Mouse (Mus musculus): ENCODE measurements around the gene Dnm3. TPM values are rescaled to one million over a fixed set of nuclear protein-coding genes. Genes with fewer than 3 reads are reported as not detected.

Gene Dnm3
- total RNA-seq, 1 experiment = 0.49 TPM

DNA sequence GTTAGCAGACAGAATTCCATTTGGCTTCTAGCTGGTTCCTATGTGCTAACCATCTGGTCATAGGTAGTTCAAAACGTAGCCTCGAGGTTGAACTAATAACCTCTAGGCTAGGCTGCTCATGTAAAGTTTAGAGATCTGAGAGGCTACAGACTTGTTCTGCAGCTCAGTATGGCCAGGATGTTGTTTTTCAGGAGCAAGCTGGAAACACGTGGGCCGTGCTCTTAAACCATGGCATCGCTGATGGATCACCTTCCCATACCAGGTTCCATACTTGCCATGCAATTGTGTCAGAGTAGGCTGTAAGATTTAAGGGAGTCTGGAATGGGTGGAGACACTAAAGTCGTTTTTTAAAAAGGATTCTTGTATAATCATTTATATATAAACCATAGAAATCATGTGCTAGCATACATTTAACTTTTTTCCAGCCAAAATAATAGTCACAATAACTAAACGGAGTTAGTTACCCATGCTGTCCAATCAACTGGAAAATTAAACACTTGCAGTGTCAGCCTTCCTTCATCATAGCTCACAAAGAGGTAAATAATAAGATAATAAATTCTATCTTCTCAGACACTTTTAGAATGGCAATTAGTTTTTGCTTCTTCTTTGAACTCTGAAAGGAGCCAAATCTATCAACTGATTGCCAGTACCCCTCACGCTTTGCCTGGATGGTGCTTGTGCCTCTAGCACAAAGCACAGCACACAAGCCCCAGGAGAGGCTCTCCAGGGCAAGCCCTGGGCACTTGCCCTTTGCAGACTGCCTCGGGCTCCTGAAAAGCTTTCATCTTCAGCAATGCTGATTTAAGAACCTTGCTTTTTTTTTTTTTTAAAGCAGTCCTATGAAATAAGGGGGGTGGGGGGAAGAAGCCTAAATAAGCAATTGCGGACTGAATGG, 486.9 kb downstream of the Dnm3 start:
- Histone ChIP-seq H3K4me1 (ENCODE audit: control insufficient read depth in 2 of 2, insufficient read depth in 2 of 2, low read length in 2 of 2, poor library complexity in 1 of 2) (no peaks in the 10 kb centered on the region), H3K9me3 (ENCODE audit: control insufficient read depth, insufficient read depth, low read depth, low read length) (no peaks in the 10 kb centered on the region), H3K9ac (ENCODE audit: insufficient read depth, low read depth, low read length, poor library complexity, severe bottlenecking) (no peak overlapping the region), H3K27ac (ENCODE audit: insufficient read depth, low read depth, low read length, poor library complexity, severe bottlenecking) (no peak overlapping the region), H3K36me3 (ENCODE audit: control insufficient read depth, insufficient read depth, low read length, poor library complexity, severe bottlenecking) (no peaks in the 10 kb centered on the region), H3K4me3 (ENCODE audit: insufficient read depth in 1 of 2, low read depth in 1 of 2, low read length in 2 of 2, poor library complexity in 1 of 2, severe bottlenecking in 1 of 2) (no peak overlapping the region)
- TF ChIP-seq ZC3H11A (IDR thresholded peaks at IDR 0.05; ENCODE audit: borderline replicate concordance, low read depth, low read length) (no peak), HCFC1 (IDR thresholded peaks at IDR 0.05; ENCODE audit: borderline replicate concordance, insufficient read depth, low read length) (no peak), MAFK (IDR thresholded peaks at IDR 0.05; ENCODE audit: insufficient read depth, low read depth, low read length) (no peak), ZNF384 (IDR thresholded peaks at IDR 0.05; ENCODE audit: low read depth, low read length) (no peak), CHD2 (IDR thresholded peaks at IDR 0.05; ENCODE audit: low read depth, low read length) (no peak)
- in situ Hi-C loops (cut with MboI; ENCODE audit: low sequenced_read_pairs in 2 of 2, unreplicated experiment in 2 of 2) = no loop called here
- DNase-seq (ENCODE audit: low read depth, low spot score) = no peak

DNA sequence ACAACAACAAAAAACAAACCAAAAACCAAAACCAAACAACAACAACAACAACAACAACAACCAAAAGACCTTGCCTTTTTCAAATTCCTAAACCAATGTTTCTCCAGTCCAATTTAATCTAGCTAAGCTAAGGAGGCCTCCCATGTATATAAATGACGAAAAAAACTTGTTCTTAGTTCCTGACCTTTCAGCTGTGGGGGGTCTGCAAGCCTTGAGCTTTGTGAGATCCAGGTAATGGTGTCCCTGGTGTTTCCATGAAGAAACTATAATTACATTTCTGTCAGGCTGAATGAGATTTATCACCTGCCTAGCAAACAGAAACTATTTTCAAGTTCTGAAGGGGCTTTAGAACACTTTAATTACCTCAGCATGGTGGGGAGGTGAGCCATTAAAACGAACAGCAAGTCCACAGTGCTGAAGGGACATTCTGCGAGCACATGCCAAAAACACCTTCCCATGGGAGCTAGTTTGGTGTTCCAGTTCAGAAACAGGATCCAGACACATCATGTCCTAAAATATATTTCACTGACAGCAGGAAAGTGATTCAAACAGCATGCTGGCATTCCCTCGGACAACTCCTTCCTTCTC, 493.8 kb downstream of the Dnm3 start:
- no peaks in the 10 kb centered on the region for H3K4me1 ChIP-seq (ENCODE audit: control insufficient read depth in 2 of 2, insufficient read depth in 2 of 2, low read length in 2 of 2, poor library complexity in 1 of 2)
- TF ChIP-seq ZC3H11A (IDR thresholded peaks at IDR 0.05; ENCODE audit: borderline replicate concordance, low read depth, low read length) = no peak
- no peak for TF ChIP-seq MAFK (IDR thresholded peaks at IDR 0.05; ENCODE audit: insufficient read depth, low read depth, low read length)
- TF ChIP-seq HCFC1 (IDR thresholded peaks at IDR 0.05; ENCODE audit: borderline replicate concordance, insufficient read depth, low read length) = no peak
- TF ChIP-seq CHD2 (IDR thresholded peaks at IDR 0.05; ENCODE audit: low read depth, low read length) = no peak
- TF ChIP-seq ZNF384 (IDR thresholded peaks at IDR 0.05; ENCODE audit: low read depth, low read length) = no peak
- no peak for DNase-seq (ENCODE audit: low read depth, low spot score)
- no peak overlapping the region for H3K4me3 ChIP-seq (ENCODE audit: insufficient read depth in 1 of 2, low read depth in 1 of 2, low read length in 2 of 2, poor library complexity in 1 of 2, severe bottlenecking in 1 of 2)
- H3K9me3 ChIP-seq (ENCODE audit: control insufficient read depth, insufficient read depth, low read depth, low read length) = no peaks in the 10 kb centered on the region
- in situ Hi-C loops (cut with MboI; ENCODE audit: low sequenced_read_pairs in 2 of 2, unreplicated experiment in 2 of 2) = no loop called here
- no peaks in the 10 kb centered on the region for H3K36me3 ChIP-seq (ENCODE audit: control insufficient read depth, insufficient read depth, low read length, poor library complexity, severe bottlenecking)
- no peak overlapping the region for H3K9ac ChIP-seq (ENCODE audit: insufficient read depth, low read depth, low read length, poor library complexity, severe bottlenecking)
- no peak overlapping the region for H3K27ac ChIP-seq (ENCODE audit: insufficient read depth, low read depth, low read length, poor library complexity, severe bottlenecking)

DNA sequence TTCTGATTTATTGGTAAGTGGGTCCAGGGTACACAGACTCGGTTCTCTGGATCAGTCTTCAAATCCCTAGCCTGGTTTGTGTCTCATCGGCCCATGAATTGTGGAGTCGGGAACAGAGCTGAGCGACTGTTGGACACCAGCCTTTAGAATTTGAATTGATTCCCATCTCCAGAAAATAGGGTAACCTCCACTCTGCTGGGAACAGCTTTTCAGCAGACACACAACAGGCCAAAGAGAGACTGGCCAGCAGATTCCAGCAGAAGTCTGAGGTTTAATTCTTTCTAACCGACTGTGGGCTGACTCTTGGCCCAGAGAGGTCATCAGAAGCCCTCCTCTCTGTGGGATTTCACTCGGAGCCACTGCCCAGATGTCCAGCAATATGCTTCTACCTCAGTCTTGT, 494.4 kb downstream of the Dnm3 start:
- no peaks in the 10 kb centered on the region for H3K36me3 ChIP-seq (ENCODE audit: control insufficient read depth, insufficient read depth, low read length, poor library complexity, severe bottlenecking)
- DNase-seq (ENCODE audit: low read depth, low spot score) = no peak
- H3K4me3 ChIP-seq (ENCODE audit: insufficient read depth in 1 of 2, low read depth in 1 of 2, low read length in 2 of 2, poor library complexity in 1 of 2, severe bottlenecking in 1 of 2) = no peak overlapping the region
- in situ Hi-C loops (cut with MboI; ENCODE audit: low sequenced_read_pairs in 2 of 2, unreplicated experiment in 2 of 2) = no loop called here
- H3K4me1 ChIP-seq (ENCODE audit: control insufficient read depth in 2 of 2, insufficient read depth in 2 of 2, low read length in 2 of 2, poor library complexity in 1 of 2) = no peaks in the 10 kb centered on the region
- H3K27ac ChIP-seq (ENCODE audit: insufficient read depth, low read depth, low read length, poor library complexity, severe bottlenecking) = no peak overlapping the region
- no peaks in the 10 kb centered on the region for H3K9me3 ChIP-seq (ENCODE audit: control insufficient read depth, insufficient read depth, low read depth, low read length)
- H3K9ac ChIP-seq (ENCODE audit: insufficient read depth, low read depth, low read length, poor library complexity, severe bottlenecking) = no peak overlapping the region
- TF ChIP-seq MAFK (IDR thresholded peaks at IDR 0.05; ENCODE audit: insufficient read depth, low read depth, low read length) (no peak), CHD2 (IDR thresholded peaks at IDR 0.05; ENCODE audit: low read depth, low read length) (no peak), ZNF384 (IDR thresholded peaks at IDR 0.05; ENCODE audit: low read depth, low read length) (no peak), HCFC1 (IDR thresholded peaks at IDR 0.05; ENCODE audit: borderline replicate concordance, insufficient read depth, low read length) (no peak), ZC3H11A (IDR thresholded peaks at IDR 0.05; ENCODE audit: borderline replicate concordance, low read depth, low read length) (no peak)

DNA sequence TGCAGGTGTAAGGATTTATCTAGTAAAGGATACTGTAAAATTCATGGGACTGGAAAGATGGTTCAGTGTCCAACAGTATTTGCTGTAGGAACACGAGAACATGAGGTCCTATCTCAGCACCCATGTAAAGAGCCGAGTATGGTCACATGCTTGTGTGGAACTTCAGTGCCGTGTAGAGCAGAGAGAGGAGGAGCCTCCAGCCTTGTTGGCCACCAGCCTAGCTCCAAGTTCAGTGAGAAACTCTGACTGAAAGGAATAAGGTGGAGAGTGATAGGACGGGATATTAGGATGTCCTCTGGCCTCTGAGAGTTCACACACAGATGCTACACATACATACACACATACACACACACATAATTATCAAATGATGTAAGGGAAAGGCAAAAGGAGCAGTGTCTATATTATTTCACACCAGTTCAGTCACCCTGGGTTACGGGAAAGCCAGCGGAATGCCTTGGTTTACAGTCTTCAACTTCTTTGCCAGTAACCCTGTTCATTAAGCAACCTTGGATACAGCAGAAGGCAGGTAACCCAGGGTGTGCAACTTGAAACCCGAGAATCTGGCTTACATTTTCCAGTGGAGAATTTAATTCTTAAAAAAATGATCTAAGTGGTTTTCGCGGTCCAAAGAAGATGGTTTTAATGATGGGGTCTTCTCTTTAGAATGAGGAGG, 497.1 kb downstream of the Dnm3 start:
- DNase-seq (ENCODE audit: low read depth, low spot score) = no peak
- no peaks in the 10 kb centered on the region for H3K9me3 ChIP-seq (ENCODE audit: control insufficient read depth, insufficient read depth, low read depth, low read length)
- no peak overlapping the region for H3K4me3 ChIP-seq (ENCODE audit: insufficient read depth in 1 of 2, low read depth in 1 of 2, low read length in 2 of 2, poor library complexity in 1 of 2, severe bottlenecking in 1 of 2)
- H3K27ac ChIP-seq (ENCODE audit: insufficient read depth, low read depth, low read length, poor library complexity, severe bottlenecking) = no peak overlapping the region
- no peak overlapping the region for H3K9ac ChIP-seq (ENCODE audit: insufficient read depth, low read depth, low read length, poor library complexity, severe bottlenecking)
- TF ChIP-seq MAFK (IDR thresholded peaks at IDR 0.05; ENCODE audit: insufficient read depth, low read depth, low read length) (no peak), HCFC1 (IDR thresholded peaks at IDR 0.05; ENCODE audit: borderline replicate concordance, insufficient read depth, low read length) (no peak), ZNF384 (IDR thresholded peaks at IDR 0.05; ENCODE audit: low read depth, low read length) (no peak), ZC3H11A (IDR thresholded peaks at IDR 0.05; ENCODE audit: borderline replicate concordance, low read depth, low read length) (no peak), CHD2 (IDR thresholded peaks at IDR 0.05; ENCODE audit: low read depth, low read length) (no peak)
- H3K4me1 ChIP-seq (ENCODE audit: control insufficient read depth in 2 of 2, insufficient read depth in 2 of 2, low read length in 2 of 2, poor library complexity in 1 of 2) = peaks cover 2 to 5% of the 10 kb centered on the region in 2 experiments; a peak in 3 of 4 replicates
- in situ Hi-C loops (cut with MboI; ENCODE audit: low sequenced_read_pairs in 2 of 2, unreplicated experiment in 2 of 2) = no loop called here
- H3K36me3 ChIP-seq (ENCODE audit: control insufficient read depth, insufficient read depth, low read length, poor library complexity, severe bottlenecking) = no peaks in the 10 kb centered on the region

Data from ES-E14 (cell line).